Mouse (Mus musculus): ENCODE data around the gene Iqgap2. TPM values are rescaled to one million over a fixed set of nuclear protein-coding genes. Genes with fewer than 3 reads are reported as not detected.

Gene Iqgap2
- polyA plus RNA-seq, 1 experiment from 2014 or later, result 3.9 TPM

DNA sequence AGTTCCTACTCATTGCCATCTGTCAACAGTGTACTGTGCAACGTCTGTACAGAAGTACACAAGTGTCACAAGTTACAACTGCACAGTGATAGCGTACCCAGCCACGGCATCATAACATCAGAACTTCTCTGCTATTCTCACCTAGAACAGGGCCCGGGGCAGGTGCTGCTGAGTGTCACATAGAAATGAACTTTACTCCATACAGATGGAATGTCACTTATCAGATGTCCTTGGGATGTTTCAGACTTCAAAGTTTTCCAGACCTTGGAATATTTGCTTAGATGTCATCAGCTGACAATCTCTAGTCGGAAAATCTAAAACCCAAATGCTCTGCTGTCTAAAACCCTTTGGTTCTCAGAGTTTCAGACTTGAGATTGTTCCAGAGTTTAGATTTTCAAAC is 137.4 kb downstream of the Iqgap2 start:
- H3K27me3 ChIP-seq (ENCODE audit: control insufficient read depth, insufficient read depth, low read length), result no peaks in the 10 kb centered on the region
- no peak overlapping the region for H3K9ac ChIP-seq (ENCODE audit: low read length)
- peaks cover 2 to 3% of the 10 kb centered on the region in 2 experiments; a peak in 3 of 4 replicates for H3K4me1 ChIP-seq (ENCODE audit: control insufficient read depth in 2 of 2, insufficient read depth in 2 of 2, low read length in 2 of 2)
- H3K9me3 ChIP-seq (ENCODE audit: control insufficient read depth, low read length), result no peaks in the 10 kb centered on the region
- H3K36me3 ChIP-seq (ENCODE audit: control insufficient read depth, insufficient read depth, low read length), result no peaks in the 10 kb centered on the region
- 49% methylated on average over 5 of the region's 5 CpGs for WGBS
- H3K4me2 ChIP-seq (ENCODE audit: low read length), result no peak overlapping the region
- H3K27ac ChIP-seq (replicated peaks in 1 of 2; ENCODE audit: control insufficient read depth in 1 of 2, insufficient read depth in 1 of 2, low read depth in 2 of 2, low read length in 2 of 2), result no peak overlapping the region
- H3K4me3 ChIP-seq (ENCODE audit: control insufficient read depth in 1 of 2, insufficient read depth in 1 of 2, low read depth in 1 of 2, low read length in 2 of 2), result no peak overlapping the region
- no peak for ATAC-seq (ENCODE audit: insufficient number of reproducible peaks, insufficient read depth, low FRiP score, low read depth)

DNA sequence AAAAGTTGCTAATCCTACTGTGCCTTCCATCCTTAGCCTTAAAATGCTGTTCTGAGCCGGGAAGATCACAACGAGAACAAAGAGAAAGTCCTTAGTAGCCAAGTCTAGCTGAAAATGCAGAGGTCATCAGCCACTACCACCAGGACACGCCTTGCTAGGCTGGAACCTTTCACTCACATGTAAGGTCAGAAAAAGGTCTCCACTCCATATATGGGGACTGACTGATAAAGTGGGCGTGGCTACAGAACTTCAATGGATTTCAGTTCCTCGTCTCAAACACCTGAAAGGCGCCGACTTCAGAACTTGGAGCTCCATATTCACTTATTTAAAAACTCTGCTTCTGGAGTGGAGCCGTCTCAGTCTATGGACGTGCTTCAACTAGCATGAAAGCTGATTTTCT is 139.3 kb downstream of the Iqgap2 start:
- ATAC-seq (ENCODE audit: insufficient number of reproducible peaks, insufficient read depth, low FRiP score, low read depth), result no peak
- Histone ChIP-seq H3K4me1 (ENCODE audit: control insufficient read depth in 2 of 2, insufficient read depth in 2 of 2, low read length in 2 of 2) (peaks cover 6 to 9% of the 10 kb centered on the region in 2 experiments), H3K27ac (replicated peaks in 1 of 2; ENCODE audit: control insufficient read depth in 1 of 2, insufficient read depth in 1 of 2, low read depth in 2 of 2, low read length in 2 of 2) (no peak overlapping the region), H3K36me3 (ENCODE audit: control insufficient read depth, insufficient read depth, low read length) (no peaks in the 10 kb centered on the region), H3K9me3 (ENCODE audit: control insufficient read depth, low read length) (no peaks in the 10 kb centered on the region), H3K27me3 (ENCODE audit: control insufficient read depth, insufficient read depth, low read length) (no peaks in the 10 kb centered on the region), H3K4me3 (ENCODE audit: control insufficient read depth in 1 of 2, insufficient read depth in 1 of 2, low read depth in 1 of 2, low read length in 2 of 2) (no peak overlapping the region), H3K4me2 (ENCODE audit: low read length) (no peak overlapping the region), H3K9ac (ENCODE audit: low read length) (no peak overlapping the region)
- WGBS, result 61% methylated on average over 9 of the region's 9 CpGs

DNA sequence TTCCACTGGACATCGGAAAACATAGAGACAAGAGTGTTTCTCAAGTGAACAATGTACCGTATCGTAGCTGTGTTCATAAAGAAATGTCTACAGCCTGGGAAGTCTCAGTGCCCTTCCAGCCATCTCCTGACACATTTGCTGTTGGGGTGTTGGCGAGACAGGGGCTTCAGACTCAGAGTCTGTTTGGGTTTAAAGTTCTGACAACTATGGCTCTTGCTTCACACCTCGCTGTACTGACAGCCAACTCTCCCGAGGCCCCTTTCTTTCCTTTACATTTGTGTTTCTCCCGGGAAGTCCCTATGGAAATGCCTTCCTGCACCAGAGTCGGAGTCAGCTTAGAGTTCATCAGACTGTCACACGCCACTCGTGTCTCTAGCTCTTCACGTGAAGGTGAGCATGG is 144.2 kb downstream of the Iqgap2 start:
- Histone ChIP-seq H3K4me2 (ENCODE audit: low read length) (no peak overlapping the region), H3K36me3 (ENCODE audit: control insufficient read depth, insufficient read depth, low read length) (no peaks in the 10 kb centered on the region), H3K27ac (replicated peaks in 1 of 2; ENCODE audit: control insufficient read depth in 1 of 2, insufficient read depth in 1 of 2, low read depth in 2 of 2, low read length in 2 of 2) (no peak overlapping the region), H3K4me3 (ENCODE audit: control insufficient read depth in 1 of 2, insufficient read depth in 1 of 2, low read depth in 1 of 2, low read length in 2 of 2) (no peak overlapping the region), H3K27me3 (ENCODE audit: control insufficient read depth, insufficient read depth, low read length) (no peaks in the 10 kb centered on the region), H3K9me3 (ENCODE audit: control insufficient read depth, low read length) (no peaks in the 10 kb centered on the region), H3K9ac (ENCODE audit: low read length) (no peak overlapping the region), H3K4me1 (ENCODE audit: control insufficient read depth in 2 of 2, insufficient read depth in 2 of 2, low read length in 2 of 2) (peaks cover 6 to 7% of the 10 kb centered on the region in 2 experiments; a peak in 3 of 4 replicates)
- no peak for ATAC-seq (ENCODE audit: insufficient number of reproducible peaks, insufficient read depth, low FRiP score, low read depth)
- 50% methylated on average over 11 of the region's 11 CpGs for WGBS

DNA sequence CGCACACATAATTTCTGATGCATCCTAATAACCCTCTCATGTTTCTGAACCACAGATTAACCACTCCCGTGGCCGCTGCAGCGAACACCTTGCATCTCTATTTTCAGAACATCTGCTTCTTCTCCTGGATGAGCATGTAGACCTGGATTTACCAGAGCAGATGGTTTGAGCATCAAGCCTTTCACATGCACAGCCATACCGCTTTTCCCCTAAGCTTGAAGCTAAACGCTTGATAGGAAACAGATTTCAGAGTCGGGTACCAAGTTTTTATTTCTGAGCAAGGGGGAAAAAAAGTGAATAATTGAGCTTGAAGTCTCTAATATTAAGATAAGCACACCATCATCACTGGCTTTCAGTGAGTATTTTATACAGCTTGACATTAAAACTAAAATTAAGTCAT is 144.6 kb downstream of the Iqgap2 start:
- H3K4me3 ChIP-seq (ENCODE audit: control insufficient read depth in 1 of 2, insufficient read depth in 1 of 2, low read depth in 1 of 2, low read length in 2 of 2), result no peak overlapping the region
- H3K4me1 ChIP-seq (ENCODE audit: control insufficient read depth in 2 of 2, insufficient read depth in 2 of 2, low read length in 2 of 2), result peaks cover 5 to 6% of the 10 kb centered on the region in 2 experiments; a peak in 3 of 4 replicates
- no peak overlapping the region for H3K27ac ChIP-seq (replicated peaks in 1 of 2; ENCODE audit: control insufficient read depth in 1 of 2, insufficient read depth in 1 of 2, low read depth in 2 of 2, low read length in 2 of 2)
- H3K27me3 ChIP-seq (ENCODE audit: control insufficient read depth, insufficient read depth, low read length), result no peaks in the 10 kb centered on the region
- no peak for ATAC-seq (ENCODE audit: insufficient number of reproducible peaks, insufficient read depth, low FRiP score, low read depth)
- WGBS, result 76% methylated on average over 7 of the region's 7 CpGs
- H3K9ac ChIP-seq (ENCODE audit: low read length), result no peak overlapping the region
- no peaks in the 10 kb centered on the region for H3K9me3 ChIP-seq (ENCODE audit: control insufficient read depth, low read length)
- no peaks in the 10 kb centered on the region for H3K36me3 ChIP-seq (ENCODE audit: control insufficient read depth, insufficient read depth, low read length)
- no peak overlapping the region for H3K4me2 ChIP-seq (ENCODE audit: low read length)

DNA sequence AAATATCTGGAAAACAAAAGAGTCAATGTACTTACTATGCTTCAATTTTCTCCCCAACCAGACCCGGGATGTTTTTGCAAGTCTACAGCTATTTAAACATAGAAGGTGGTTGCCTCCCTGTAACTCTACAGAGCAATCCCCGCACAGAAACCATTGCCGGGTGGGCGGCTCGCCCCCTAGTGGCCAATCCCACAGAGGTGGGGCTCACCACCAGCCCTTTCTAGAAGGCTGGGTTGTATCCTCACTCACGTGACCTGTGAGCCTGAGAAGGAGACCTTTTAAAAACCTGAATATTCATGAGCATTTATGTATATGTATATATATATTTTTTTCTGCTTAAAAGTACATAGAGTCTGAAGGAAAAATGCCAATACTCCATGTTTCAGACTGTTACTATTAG is 145.2 kb downstream of the Iqgap2 start:
- Histone ChIP-seq H3K27me3 (ENCODE audit: control insufficient read depth, insufficient read depth, low read length) (no peaks in the 10 kb centered on the region), H3K36me3 (ENCODE audit: control insufficient read depth, insufficient read depth, low read length) (no peaks in the 10 kb centered on the region), H3K4me1 (ENCODE audit: control insufficient read depth in 2 of 2, insufficient read depth in 2 of 2, low read length in 2 of 2) (peaks cover 5 to 6% of the 10 kb centered on the region in 2 experiments; a peak in 3 of 4 replicates), H3K4me3 (ENCODE audit: control insufficient read depth in 1 of 2, insufficient read depth in 1 of 2, low read depth in 1 of 2, low read length in 2 of 2) (no peak overlapping the region), H3K9me3 (ENCODE audit: control insufficient read depth, low read length) (no peaks in the 10 kb centered on the region), H3K4me2 (ENCODE audit: low read length) (no peak overlapping the region), H3K9ac (ENCODE audit: low read length) (no peak overlapping the region), H3K27ac (replicated peaks in 1 of 2; ENCODE audit: control insufficient read depth in 1 of 2, insufficient read depth in 1 of 2, low read depth in 2 of 2, low read length in 2 of 2) (no peak overlapping the region)
- 15% methylated on average over 6 of the region's 6 CpGs for WGBS
- no peak for ATAC-seq (ENCODE audit: insufficient number of reproducible peaks, insufficient read depth, low FRiP score, low read depth)

DNA sequence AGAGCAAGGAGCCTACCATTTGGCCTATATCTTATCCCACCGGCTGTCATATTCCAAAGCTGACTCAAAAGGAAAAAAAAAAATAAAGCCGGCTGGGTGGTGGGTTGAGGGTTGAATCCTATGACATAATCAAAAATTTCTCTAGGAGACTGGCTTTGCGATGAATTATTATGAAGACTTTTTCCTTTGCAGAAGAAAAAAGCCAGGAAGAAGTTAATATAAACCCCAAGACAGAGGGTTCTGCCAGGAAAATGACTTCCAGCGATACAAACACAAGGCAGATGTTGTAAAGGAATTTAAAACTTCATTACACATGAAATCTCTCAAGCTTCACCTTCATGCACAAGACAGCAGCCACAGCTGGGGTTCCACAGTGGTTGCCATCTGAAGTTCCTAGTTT is 146.3 kb downstream of the Iqgap2 start:
- no peaks in the 10 kb centered on the region for H3K9me3 ChIP-seq (ENCODE audit: control insufficient read depth, low read length)

DNA sequence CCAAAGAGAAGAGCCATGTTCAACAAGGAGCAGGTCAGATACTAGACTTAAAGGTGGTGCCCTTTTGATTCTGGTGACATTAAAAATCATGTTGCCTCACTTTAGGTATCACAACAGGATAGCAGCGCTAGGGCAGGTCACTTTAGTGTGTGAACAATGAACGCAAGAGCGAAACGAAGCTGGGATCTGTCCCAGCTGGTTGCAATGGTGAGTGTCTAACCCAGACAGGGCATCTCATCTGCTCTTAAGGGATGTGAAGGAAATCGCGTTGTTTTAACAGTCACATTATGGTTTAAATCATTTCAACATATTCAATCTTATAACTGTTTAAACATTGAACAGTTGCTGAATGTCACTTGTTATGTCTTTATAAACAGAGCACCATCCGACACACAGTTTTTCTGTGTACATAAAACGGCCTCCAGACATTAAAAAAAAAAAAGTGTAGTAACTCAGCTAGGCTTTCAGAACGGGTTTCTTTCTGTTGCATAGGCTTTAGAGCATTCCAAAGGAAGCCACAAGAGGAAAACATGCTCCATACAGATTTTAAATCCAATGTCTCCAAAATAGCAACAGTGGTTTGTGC is 148.7 kb downstream of the Iqgap2 start:
- H3K36me3 ChIP-seq (ENCODE audit: control insufficient read depth, insufficient read depth, low read length), result no peaks in the 10 kb centered on the region
- no peak overlapping the region for H3K4me2 ChIP-seq (ENCODE audit: low read length)
- no peak for ATAC-seq (ENCODE audit: insufficient number of reproducible peaks, insufficient read depth, low FRiP score, low read depth)
- H3K9me3 ChIP-seq (ENCODE audit: control insufficient read depth, low read length), result no peaks in the 10 kb centered on the region
- no peak overlapping the region for H3K4me3 ChIP-seq (ENCODE audit: control insufficient read depth in 1 of 2, insufficient read depth in 1 of 2, low read depth in 1 of 2, low read length in 2 of 2)
- peaks cover 5% of the 10 kb centered on the region in 2 experiments; a peak in 3 of 4 replicates for H3K4me1 ChIP-seq (ENCODE audit: control insufficient read depth in 2 of 2, insufficient read depth in 2 of 2, low read length in 2 of 2)
- WGBS, result 83% methylated on average over 9 of the region's 9 CpGs
- no peaks in the 10 kb centered on the region for H3K27me3 ChIP-seq (ENCODE audit: control insufficient read depth, insufficient read depth, low read length)
- H3K27ac ChIP-seq (replicated peaks in 1 of 2; ENCODE audit: control insufficient read depth in 1 of 2, insufficient read depth in 1 of 2, low read depth in 2 of 2, low read length in 2 of 2), result no peak overlapping the region
- H3K9ac ChIP-seq (ENCODE audit: low read length), result no peak overlapping the region

More for the DNA sequence above, 146.3 kb downstream of the Iqgap2 start:
- Histone ChIP-seq H3K36me3 (ENCODE audit: control insufficient read depth, insufficient read depth, low read length) (no peaks in the 10 kb centered on the region), H3K27ac (replicated peaks in 1 of 2; ENCODE audit: control insufficient read depth in 1 of 2, insufficient read depth in 1 of 2, low read depth in 2 of 2, low read length in 2 of 2) (no peak overlapping the region), H3K9ac (ENCODE audit: low read length) (no peak overlapping the region), H3K27me3 (ENCODE audit: control insufficient read depth, insufficient read depth, low read length) (no peaks in the 10 kb centered on the region), H3K4me3 (ENCODE audit: control insufficient read depth in 1 of 2, insufficient read depth in 1 of 2, low read depth in 1 of 2, low read length in 2 of 2) (no peak overlapping the region), H3K4me2 (ENCODE audit: low read length) (no peak overlapping the region), H3K4me1 (ENCODE audit: control insufficient read depth in 2 of 2, insufficient read depth in 2 of 2, low read length in 2 of 2) (peaks cover 5 to 6% of the 10 kb centered on the region in 2 experiments; a peak in 3 of 4 replicates)
- no peak for ATAC-seq (ENCODE audit: insufficient number of reproducible peaks, insufficient read depth, low FRiP score, low read depth)
- WGBS, result 77% methylated on average over 4 of the region's 4 CpGs
